In the genomic region with DNA sequence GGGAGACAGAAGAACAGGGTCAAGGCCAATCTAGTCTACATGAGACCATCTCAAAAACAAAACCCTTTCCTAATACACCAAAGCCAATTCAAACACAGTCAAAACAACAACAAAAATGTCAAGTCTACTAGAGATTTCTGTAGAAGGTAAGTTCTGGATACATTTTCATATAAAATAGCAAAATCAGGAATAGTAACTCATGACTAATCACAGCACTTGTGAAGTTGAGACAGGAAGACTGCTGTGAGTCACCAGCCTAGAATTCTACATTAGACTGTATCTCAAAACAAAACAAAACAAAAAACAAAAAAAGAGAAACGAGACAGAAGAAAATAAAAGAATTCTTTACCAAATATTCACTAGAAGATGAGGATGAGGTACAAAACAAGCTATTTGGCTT, we compare ENCODE assay signal across 23 mouse cellular contexts. TPM values are rescaled to one million over a fixed set of nuclear protein-coding genes. Genes with fewer than 3 reads are reported as not detected.
"Had no signal": no experiment of that assay in that cellular context is flagged by ENCODE, and none has a peak within 500 bp of the region (broad histone marks: within the 10 kb centered on the region; RNA-seq: fewer than 3 reads in every experiment).

No protein-coding gene starts in this region.

- H3K27ac ChIP-seq: left cerebral cortex, adult 2 months; limb, embryonic 12.5 days; limb, embryonic 15.5 days; liver, embryonic 14.5 days; lung, embryonic 15.5 days; neural tube, embryonic 12.5 days; neural tube, embryonic 15.5 days; stomach, embryonic 15.5 days had no signal

- H3K4me3 ChIP-seq: left cerebral cortex, adult 2 months; limb, embryonic 12.5 days; limb, embryonic 15.5 days; lung, embryonic 15.5 days; neural tube, embryonic 12.5 days; neural tube, embryonic 15.5 days; stomach, embryonic 15.5 days had no signal

- ATAC-seq: liver, postnatal 0 days had no signal

- DNase-seq: kidney, adult 2 months; kidney, postnatal 10 days; kidney, postnatal 36 days; layer of hippocampus, postnatal 36 days; left cerebral cortex, postnatal 4 days; liver, postnatal 0 days; lung, postnatal 10 days; lung, postnatal 36 days; midbrain, embryonic 14.5 days; right cerebral cortex, adult 18-20 months; right cerebral cortex, postnatal 14 days; right cerebral cortex, postnatal 4 days; thymus, postnatal 25 days had no signal

- H3K4me1 ChIP-seq: limb, embryonic 12.5 days; limb, embryonic 15.5 days; lung, embryonic 15.5 days; neural tube, embryonic 12.5 days; neural tube, embryonic 15.5 days; stomach, embryonic 15.5 days had no signal

RNA-seq across cellular contexts. Expression of gene Il34, which starts 19.1 kb away (rescaled TPM):
- total RNA-seq: megakaryocyte progenitor cell, adult 5-6 weeks; megakaryocyte-erythroid progenitor cell, adult 5-6 weeks had no signal
- polyA plus RNA-seq: liver, embryonic 14.5 days had no signal
